Mouse (Mus musculus) gastrocnemius, postnatal 36 days (tissue): ENCODE data around the gene Crot. TPM values are rescaled to one million over a fixed set of nuclear protein-coding genes. Genes with fewer than 3 reads are reported as not detected.

Experiments
- total RNA-seq, 2 experiments: library from RNA; stranded (reverse); gene quantifications; 2 replicates each; pipeline ENCODE4 v1.2.3; 2021

Crot gene
- total RNA-seq, 2 experiments from 2014 or later, result 25.2 to 27.8 TPM

Other genes with a start within 250 kb of the Crot start
- gene Abcb1b, start 199.2 kb downstream of the Crot start, total RNA-seq, result 1 to 10 TPM; 2.4 to 5.2 TPM
- 10 to 100 TPM; 70.1 to 78.3 TPM for gene Abcb4, start 103.6 kb downstream of the Crot start, total RNA-seq
- 1 to 10 TPM; 5.6 to 8.8 TPM for gene Tmem243, start 103.3 kb upstream of the Crot start, total RNA-seq
- gene Dmtf1, start 164.5 kb upstream of the Crot start, total RNA-seq, result 1 to 10 TPM; 7.0 to 7.2 TPM